Mouse (Mus musculus): ENCODE data around the gene Rnf148.

- TF ChIP-seq POLR2A (IDR thresholded peaks at IDR 0.05; ENCODE audit: low read depth, low read length) (no peak), CTCF (conservative IDR thresholded peaks at IDR 0.05; ENCODE audit: insufficient read depth, insufficient read length, low read depth, low read length) (no peak)
Measured at GRCm38 (mm10) chr6:23637081-23637480, 17.9 kb downstream of the Rnf148 start.

All from kidney, adult 2 months (tissue).